8 mouse cellular contexts compared by ENCODE assay signal in genomic region chr6:140424991-140425361, GRCm38 (mm10). TPM values are rescaled to one million over a fixed set of nuclear protein-coding genes. Genes with fewer than 3 reads are reported as not detected.
DNase-seq lines count a peak whose midpoint lies in the region; ATAC-seq and TF ChIP-seq lines count a peak whose summit lies in the region.

No protein-coding gene starts in this region.

- no peak for ATAC-seq in heart, embryonic 15.5 days (replicated peaks; ENCODE audit: insufficient number of reproducible peaks, insufficient read depth, low FRiP score, low read depth)
- ATAC-seq in kidney, postnatal 0 days (replicated peaks; ENCODE audit: low FRiP score, low read depth), result no peak; the same call in 1 of the 2 replicates
- peak; percentile 55 for ATAC-seq in neural tube, embryonic 15.5 days (ENCODE audit: low FRiP score)

- H3K4me3 ChIP-seq in spleen, adult 2 months (ENCODE audit: extremely low read depth, insufficient read depth, insufficient read length), result peak overlapping the region; percentile 79
- peak overlapping the region; percentile 99 for H3K4me3 ChIP-seq in heart, embryonic 15.5 days
- peak overlapping the region; percentile 97 for H3K4me3 ChIP-seq in kidney, postnatal 0 days (replicated peaks; ENCODE audit: low read depth, low read length)
- peak overlapping the region; percentile 91 for H3K4me3 ChIP-seq in lung, adult 2 months (replicated peaks; ENCODE audit: extremely low read depth, low read depth, low read length)
- peak overlapping the region; percentile 75 for H3K4me3 ChIP-seq in neural tube, embryonic 15.5 days (replicated peaks)

- no peak overlapping the region for H3K27ac ChIP-seq in spleen, adult 2 months (ENCODE audit: insufficient read depth, low read length)
- peak overlapping the region; percentile 84; the same call in 1 of the 2 replicates for H3K27ac ChIP-seq in heart, embryonic 15.5 days
- H3K27ac ChIP-seq in kidney, postnatal 0 days, result peak overlapping the region; percentile 92
- H3K27ac ChIP-seq in neural tube, embryonic 15.5 days (replicated peaks), result peak overlapping the region; percentile 92

- peaks cover 7% of the 10 kb centered on the region for H3K27me3 ChIP-seq in spleen, adult 2 months (ENCODE audit: control insufficient read depth, insufficient read depth, low read length)
- no peaks in the 10 kb centered on the region for H3K27me3 ChIP-seq in heart, embryonic 15.5 days
- H3K27me3 ChIP-seq in kidney, postnatal 0 days (ENCODE audit: insufficient read depth, low read length), result no peaks in the 10 kb centered on the region
- no peaks in the 10 kb centered on the region for H3K27me3 ChIP-seq in neural tube, embryonic 15.5 days (replicated peaks)

- 10% methylated on average over 17 of the region's 17 CpGs for WGBS in spleen, adult 2 months
- WGBS in heart, embryonic 15.5 days, result 2% methylated on average over 17 of the region's 17 CpGs
- 2% methylated on average over 17 of the region's 17 CpGs for WGBS in kidney, postnatal 0 days
- WGBS in lung, adult 2 months, result 3% methylated on average over 17 of the region's 17 CpGs
- under 1% methylated on average over 17 of the region's 17 CpGs for WGBS in neural tube, embryonic 15.5 days

- H3K9ac ChIP-seq in heart, embryonic 15.5 days, result peak overlapping the region; percentile 87
- H3K9ac ChIP-seq in kidney, postnatal 0 days (ENCODE audit: low read depth, low read length), result peak overlapping the region; percentile 95
- peak overlapping the region; percentile 88 for H3K9ac ChIP-seq in neural tube, embryonic 15.5 days (replicated peaks)

- peak overlapping the region; percentile 82 for H3K4me2 ChIP-seq in heart, embryonic 15.5 days
- H3K4me2 ChIP-seq in kidney, postnatal 0 days (ENCODE audit: low read length), result peak overlapping the region; percentile 89
- H3K4me2 ChIP-seq in neural tube, embryonic 15.5 days, result peak overlapping the region; percentile 77

- H3K9me3 ChIP-seq in heart, embryonic 15.5 days (replicated peaks), result no peaks in the 10 kb centered on the region
- H3K9me3 ChIP-seq in kidney, postnatal 0 days (replicated peaks; ENCODE audit: low read length), result no peaks in the 10 kb centered on the region
- no peaks in the 10 kb centered on the region for H3K9me3 ChIP-seq in neural tube, embryonic 15.5 days (replicated peaks)

- TF ChIP-seq POLR2A in spleen, adult 2 months (IDR thresholded peaks at IDR 0.05; ENCODE audit: low read depth, low read length), result no peak
- no peak for TF ChIP-seq POLR2A in lung, adult 2 months (IDR thresholded peaks at IDR 0.05; ENCODE audit: borderline replicate concordance, extremely low read depth, low read depth, low read length)

- DNase-seq in spleen, adult 2 months (ENCODE audit: low read depth in 1 of 2, low spot score in 2 of 2), result peak in 1 of 2 experiments; percentile 10
- DNase-seq in spleen, postnatal 14 days (ENCODE audit: low spot score in 2 of 2), result no peak
- peak; percentile 11 to 32 for DNase-seq in cerebellum, postnatal 36 days
- DNase-seq in kidney, postnatal 0 days (ENCODE audit: low spot score), result peak; percentile 52
- no peak for DNase-seq in lung, adult 2 months
- no peak for DNase-seq in retina, postnatal 1 day

- H3K36me3 ChIP-seq in spleen, adult 2 months (ENCODE audit: control insufficient read depth, insufficient read depth, low read length), result no peaks in the 10 kb centered on the region
- H3K36me3 ChIP-seq in heart, embryonic 15.5 days, result no peaks in the 10 kb centered on the region
- H3K36me3 ChIP-seq in kidney, postnatal 0 days (ENCODE audit: insufficient read depth, low read length), result no peaks in the 10 kb centered on the region; the same call in 1 of the 2 replicates
- peaks cover 5% of the 10 kb centered on the region; the same call in 1 of the 2 replicates for H3K36me3 ChIP-seq in neural tube, embryonic 15.5 days

- no peak for TF ChIP-seq CTCF in spleen, adult 2 months (IDR thresholded peaks at IDR 0.05; ENCODE audit: extremely low read depth, insufficient read depth, insufficient read length, insufficient replicate concordance)
- peak; percentile 38 for TF ChIP-seq CTCF in kidney, postnatal 0 days (IDR thresholded peaks at IDR 0.05; ENCODE audit: low read depth)
- TF ChIP-seq CTCF in lung, adult 2 months (IDR thresholded peaks at IDR 0.05; ENCODE audit: insufficient read depth, low read length), result no peak

- H3K4me1 ChIP-seq in spleen, adult 2 months (ENCODE audit: control insufficient read depth, insufficient read depth, insufficient read length), result 0 out of 2 replicates have a peak, but pooled peaks cover 3% of the 10 kb centered on the region
- H3K4me1 ChIP-seq in heart, embryonic 15.5 days (replicated peaks), result no peaks in the 10 kb centered on the region; the same call in 1 of the 2 replicates
- H3K4me1 ChIP-seq in kidney, postnatal 0 days (replicated peaks; ENCODE audit: insufficient read depth, low read length), result no peaks in the 10 kb centered on the region
- H3K4me1 ChIP-seq in lung, adult 2 months (ENCODE audit: control insufficient read depth, insufficient read depth, low read length), result peaks cover 10% of the 10 kb centered on the region
- peaks cover 36% of the 10 kb centered on the region for H3K4me1 ChIP-seq in neural tube, embryonic 15.5 days

RNA-seq across cellular contexts. Expression of gene Plekha5, which starts 1.1 kb away (rescaled TPM):
- polyA plus RNA-seq in spleen, adult 2 months (2012; rRNA removed), result 7.9 and 8.1 TPM in 2 replicates
- 21.6 and 28.4 TPM in 2 replicates for polyA plus RNA-seq in heart, embryonic 15.5 days (2015; fragmentation: Nextera tagmentation; extraction: Ambion mirVana)
- polyA plus RNA-seq in kidney, postnatal 0 days (2015; fragmentation: Nextera tagmentation; extraction: Ambion mirVana), result 39.0 and 40.2 TPM in 2 replicates
- 16.7 and 24.0 TPM in 2 replicates for polyA plus RNA-seq in lung, adult 2 months (2012; rRNA removed)
- polyA plus RNA-seq in neural tube, embryonic 15.5 days (2015; fragmentation: Nextera tagmentation; extraction: Ambion mirVana), result 33.9 and 40.9 TPM in 2 replicates

Comparison
In these comparisons a context has a peak if more than half of its experiments do, and no peak if none do; other contexts are left out.
1. DNase-seq: peak in cerebellum, postnatal 36 days (2 of 2) and kidney, postnatal 0 days (single experiment); none in spleen, postnatal 14 days (0 of 2), lung, adult 2 months (single experiment) and retina, postnatal 1 day (single experiment).
2. Peak in every context shown above with its lines, with median percentiles within 50 percentile points of each other: H3K4me3 ChIP-seq, H3K4me2 ChIP-seq and H3K9ac ChIP-seq.